In genomic region chr15:74404866-74405265, GRCm38 (mm10) we compare ENCODE assay signal across 25 mouse cellular contexts.
DNase-seq lines count a peak whose midpoint lies in the region; ATAC-seq and TF ChIP-seq lines count a peak whose summit lies in the region.
"Had no signal": no experiment of that assay in that cellular context is flagged by ENCODE, and none has a peak within 500 bp of the region (broad histone marks: within the 10 kb centered on the region; RNA-seq: fewer than 3 reads in every experiment).

No protein-coding gene starts in this region.

- H3K4me3 ChIP-seq in forebrain, embryonic 14.5 days (ENCODE audit: low read depth, low read length) = no peak overlapping the region
- H3K4me3 ChIP-seq in forebrain, embryonic 10.5 days = no peak overlapping the region
- H3K4me3 ChIP-seq in midbrain, embryonic 14.5 days (replicated peaks; ENCODE audit: low read depth, low read length) = no peak overlapping the region
- no peak overlapping the region for H3K4me3 ChIP-seq in midbrain, embryonic 11.5 days (ENCODE audit: low read depth, low read length)
- no peak overlapping the region for H3K4me3 ChIP-seq in forebrain, postnatal 0 days (ENCODE audit: low read depth, low read length)
- no peak overlapping the region for H3K4me3 ChIP-seq in olfactory bulb, adult 2 months (ENCODE audit: insufficient read depth, low read depth, low read length)
- H3K4me3 ChIP-seq: layer of hippocampus, adult 2 months; limb, embryonic 10.5 days; liver, embryonic 15.5 days; myocyte had no signal

- TF ChIP-seq CTCF in forebrain, postnatal 0 days (IDR thresholded peaks at IDR 0.05; ENCODE audit: low read depth) = no peak
- no peak for TF ChIP-seq CTCF in olfactory bulb, adult 2 months (IDR thresholded peaks at IDR 0.05; ENCODE audit: insufficient read depth, low read depth, low read length)

- WGBS in forebrain, embryonic 14.5 days = 72% methylated on average over 6 of the region's 6 CpGs
- WGBS in forebrain, embryonic 10.5 days = 83% methylated on average over 6 of the region's 6 CpGs
- 49% methylated on average over 6 of the region's 6 CpGs for WGBS in midbrain, embryonic 14.5 days
- 77% methylated on average over 6 of the region's 6 CpGs for WGBS in midbrain, embryonic 11.5 days
- 60% methylated on average over 6 of the region's 6 CpGs for WGBS in forebrain, postnatal 0 days
- WGBS in olfactory bulb, adult 2 months = 47% methylated on average over 6 of the region's 6 CpGs

- no peak overlapping the region for H3K9ac ChIP-seq in forebrain, embryonic 14.5 days (ENCODE audit: low read length)
- H3K9ac ChIP-seq in midbrain, embryonic 14.5 days (replicated peaks; ENCODE audit: low read length) = no peak overlapping the region
- no peak overlapping the region for H3K9ac ChIP-seq in midbrain, embryonic 11.5 days (ENCODE audit: low read length)
- no peak overlapping the region for H3K9ac ChIP-seq in forebrain, postnatal 0 days
- H3K9ac ChIP-seq: liver, embryonic 15.5 days had no signal

- TF ChIP-seq POLR2A in olfactory bulb, adult 2 months (IDR thresholded peaks at IDR 0.05; ENCODE audit: insufficient read depth, low read depth, low read length) = no peak

- no peaks in the 10 kb centered on the region for H3K36me3 ChIP-seq in forebrain, embryonic 14.5 days (ENCODE audit: control insufficient read depth, insufficient read depth, low read length)
- no peaks in the 10 kb centered on the region for H3K36me3 ChIP-seq in forebrain, embryonic 10.5 days (replicated peaks)
- H3K36me3 ChIP-seq in midbrain, embryonic 14.5 days (ENCODE audit: control insufficient read depth, insufficient read depth, low read length) = no peaks in the 10 kb centered on the region
- no peaks in the 10 kb centered on the region for H3K36me3 ChIP-seq in midbrain, embryonic 11.5 days (ENCODE audit: control insufficient read depth, insufficient read depth, low read length)
- H3K36me3 ChIP-seq in forebrain, postnatal 0 days (ENCODE audit: insufficient read depth) = no peaks in the 10 kb centered on the region
- H3K36me3 ChIP-seq: limb, embryonic 10.5 days; liver, embryonic 15.5 days had no signal

- H3K27me3 ChIP-seq in forebrain, embryonic 14.5 days (replicated peaks; ENCODE audit: control insufficient read depth, insufficient read depth, low read length) = no peaks in the 10 kb centered on the region
- H3K27me3 ChIP-seq in forebrain, embryonic 10.5 days (ENCODE audit: poor library complexity, severe bottlenecking) = no peaks in the 10 kb centered on the region
- H3K27me3 ChIP-seq in midbrain, embryonic 14.5 days (ENCODE audit: control insufficient read depth, insufficient read depth, low read length) = no peaks in the 10 kb centered on the region
- no peaks in the 10 kb centered on the region for H3K27me3 ChIP-seq in midbrain, embryonic 11.5 days (ENCODE audit: control insufficient read depth, insufficient read depth, low read length)
- H3K27me3 ChIP-seq in forebrain, postnatal 0 days (ENCODE audit: insufficient read depth, low read length) = no peaks in the 10 kb centered on the region
- H3K27me3 ChIP-seq: liver, embryonic 15.5 days had no signal

- no peak overlapping the region for H3K27ac ChIP-seq in forebrain, embryonic 14.5 days (ENCODE audit: low read depth, low read length)
- H3K27ac ChIP-seq in forebrain, embryonic 10.5 days = no peak overlapping the region
- H3K27ac ChIP-seq in midbrain, embryonic 14.5 days (replicated peaks; ENCODE audit: low read depth, low read length) = peak overlapping the region; percentile 68
- H3K27ac ChIP-seq in midbrain, embryonic 11.5 days (ENCODE audit: low read depth, low read length) = no peak overlapping the region
- H3K27ac ChIP-seq in forebrain, postnatal 0 days (ENCODE audit: low read depth, low read length) = peak overlapping the region; percentile 36; the same call in 1 of the 2 replicates
- peak overlapping the region; percentile 4; the same call in 1 of the 2 replicates for H3K27ac ChIP-seq in olfactory bulb, adult 2 months (ENCODE audit: insufficient read depth, low read depth, low read length)
- H3K27ac ChIP-seq: layer of hippocampus, adult 2 months; limb, embryonic 10.5 days; liver, embryonic 15.5 days; macrophage had no signal

- ATAC-seq in forebrain, embryonic 14.5 days = peak; percentile 34
- 0 out of 2 replicates have a peak, but pooled peaks have one; percentile 31 for ATAC-seq in midbrain, embryonic 14.5 days (ENCODE audit: low FRiP score, low TSS enrichment)
- no peak for ATAC-seq in midbrain, embryonic 11.5 days (ENCODE audit: low FRiP score)
- peak; percentile 87 for ATAC-seq in forebrain, postnatal 0 days
- ATAC-seq: CD4-positive, CD25-positive, alpha-beta regulatory T cell, adult 4 months; intestine, postnatal 0 days had no signal

- H3K4me1 ChIP-seq in forebrain, embryonic 14.5 days (ENCODE audit: control insufficient read depth, insufficient read depth, low read length) = peaks cover 6% of the 10 kb centered on the region; the same call in 1 of the 2 replicates
- H3K4me1 ChIP-seq in forebrain, embryonic 10.5 days = peaks cover 11% of the 10 kb centered on the region
- peaks cover 17% of the 10 kb centered on the region for H3K4me1 ChIP-seq in midbrain, embryonic 14.5 days (ENCODE audit: control insufficient read depth, insufficient read depth, low read length)
- peaks cover 3% of the 10 kb centered on the region; the same call in 1 of the 2 replicates for H3K4me1 ChIP-seq in midbrain, embryonic 11.5 days (ENCODE audit: control insufficient read depth, insufficient read depth, low read length)
- H3K4me1 ChIP-seq in forebrain, postnatal 0 days (ENCODE audit: insufficient read depth) = peaks cover 9% of the 10 kb centered on the region; the same call in 1 of the 2 replicates
- H3K4me1 ChIP-seq in olfactory bulb, adult 2 months (ENCODE audit: control insufficient read depth, insufficient read depth, low read length) = peaks cover 20% of the 10 kb centered on the region
- H3K4me1 ChIP-seq: liver, embryonic 15.5 days had no signal

- peak; percentile 39 for DNase-seq in forebrain, embryonic 14.5 days (ENCODE audit: low spot score)
- no peak for DNase-seq in forebrain, embryonic 10.5 days (ENCODE audit: extremely low spot score, low spot score)
- peak; percentile 65 for DNase-seq in midbrain, embryonic 14.5 days
- no peak for DNase-seq in midbrain, embryonic 11.5 days (ENCODE audit: low spot score, missing footprints)
- DNase-seq in forebrain, postnatal 0 days = peak; percentile 51
- DNase-seq in lung, postnatal 10 days = no peak
- DNase-seq: adrenal gland, postnatal 25 days; cerebellum, adult 11-12 months; cerebellum, postnatal 10 days; gastrocnemius, postnatal 10 days; heart, adult 11 months; kidney, postnatal 25 days; liver; retina, postnatal 1 day; right cerebral cortex, postnatal 25 days; spleen, adult 18-20 months had no signal

- H3K4me2 ChIP-seq in forebrain, embryonic 14.5 days (ENCODE audit: low read length) = no peak overlapping the region
- H3K4me2 ChIP-seq in midbrain, embryonic 14.5 days (ENCODE audit: low read length) = no peak overlapping the region
- H3K4me2 ChIP-seq in midbrain, embryonic 11.5 days = no peak overlapping the region
- no peak overlapping the region for H3K4me2 ChIP-seq in forebrain, postnatal 0 days (ENCODE audit: low read depth)
- H3K4me2 ChIP-seq: heart, embryonic 11.5 days; liver, embryonic 15.5 days had no signal

- H3K9me3 ChIP-seq in forebrain, embryonic 14.5 days (replicated peaks; ENCODE audit: control insufficient read depth, low read length) = no peaks in the 10 kb centered on the region
- no peaks in the 10 kb centered on the region for H3K9me3 ChIP-seq in forebrain, embryonic 10.5 days
- no peaks in the 10 kb centered on the region for H3K9me3 ChIP-seq in midbrain, embryonic 14.5 days (ENCODE audit: control insufficient read depth, low read length)
- no peaks in the 10 kb centered on the region for H3K9me3 ChIP-seq in midbrain, embryonic 11.5 days (ENCODE audit: control insufficient read depth, low read length)
- H3K9me3 ChIP-seq in forebrain, postnatal 0 days (ENCODE audit: low read length) = no peaks in the 10 kb centered on the region
- H3K9me3 ChIP-seq: limb, embryonic 10.5 days; liver, embryonic 15.5 days had no signal

Comparison
In these comparisons a context has a peak if more than half of its experiments do, and no peak if none do; other contexts are left out.
1. DNase-seq: peak in forebrain, embryonic 14.5 days (single experiment), midbrain, embryonic 14.5 days (single experiment) and forebrain, postnatal 0 days (single experiment); none in forebrain, embryonic 10.5 days (single experiment), midbrain, embryonic 11.5 days (single experiment) and lung, postnatal 10 days (single experiment).
2. H3K27ac ChIP-seq: peak in midbrain, embryonic 14.5 days (single experiment), forebrain, postnatal 0 days (single experiment) and olfactory bulb, adult 2 months (single experiment); none in forebrain, embryonic 14.5 days (single experiment), forebrain, embryonic 10.5 days (single experiment) and midbrain, embryonic 11.5 days (single experiment).